Mouse (Mus musculus): ENCODE measurements around the gene Epha4.

GRCm38 (mm10) chr1:77484766-77485596, 29.9 kb downstream of the Epha4 start:
- TF ChIP-seq POLR2A (IDR thresholded peaks at IDR 0.05; ENCODE audit: control insufficient read depth, extremely low read depth, insufficient read depth, low read length, poor library complexity) (no peak), CTCF (IDR thresholded peaks at IDR 0.05; ENCODE audit: borderline replicate concordance, control insufficient read depth, extremely low read depth, insufficient read depth, low read length, poor library complexity) (no peak)
